Mouse (Mus musculus) cortical plate, adult 2 months (tissue): ENCODE measurements around the gene Limk2.

ENCODE experiments used
- CTCF ChIP-seq: fragments of 200-500 bp; IDR thresholded peaks from 2 replicates; pipeline ENCODE4 v1.5.1; 2011; ENCODE audit warnings: mild to moderate bottlenecking, control low read depth, low read length; ENCODE audit not compliant: insufficient read depth; ENCODE audit errors: extremely low read depth
- POLR2A ChIP-seq: fragments of 200-500 bp; IDR thresholded peaks from 2 replicates; pipeline ENCODE4 v1.6.1; 2011; ENCODE audit warnings: mild to moderate bottlenecking, low read length, control low read depth; ENCODE audit not compliant: insufficient read depth; ENCODE audit errors: extremely low read depth

GRCm38 (mm10) chr11:3368983-3369382, 40.0 kb downstream of the Limk2 start:
- no peak for TF ChIP-seq CTCF
- TF ChIP-seq POLR2A: no peak
